Mouse (Mus musculus) testis, adult 2 months (tissue): ENCODE results near the gene B430306N03Rik.

Experiments
- CTCF ChIP-seq: fragments of 200-500 bp; IDR thresholded peaks from 2 replicates; pipeline ENCODE4 v1.5.1; 2012; ENCODE audit warnings: low read depth, mild to moderate bottlenecking, inconsistent platforms, low read length, moderate library complexity; ENCODE audit not compliant: control insufficient read depth, insufficient read depth, insufficient replicate concordance
- POLR2A ChIP-seq: fragments of 200-500 bp; IDR thresholded peaks from 2 replicates; pipeline ENCODE4 v1.6.1; 2012; ENCODE audit warnings: low read depth, mild to moderate bottlenecking, inconsistent platforms, low read length, moderate library complexity; ENCODE audit not compliant: control insufficient read depth

DNA sequence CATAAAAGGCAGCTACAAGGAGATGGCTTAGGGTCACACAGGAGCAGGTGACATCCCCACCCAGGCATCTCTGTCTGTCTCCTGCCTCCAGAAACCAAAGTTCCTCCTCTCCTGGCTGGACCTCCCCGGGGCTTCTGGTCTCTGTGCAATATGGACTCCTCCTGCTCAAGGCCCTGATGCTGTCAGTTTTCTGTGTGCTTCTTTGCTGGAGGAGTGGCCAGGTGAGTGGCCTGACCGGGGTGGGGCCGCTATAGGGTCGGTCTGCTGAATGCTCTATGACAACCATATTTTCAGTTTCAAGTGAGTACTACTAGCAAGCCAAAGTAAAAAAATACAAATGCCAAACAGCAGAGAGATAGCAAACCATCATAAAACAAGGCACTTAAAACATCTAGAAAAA, 43.3 kb upstream of the B430306N03Rik start:
- TF ChIP-seq POLR2A (no peak), CTCF (no peak)
